Mouse (Mus musculus): ENCODE data around the gene Trim33. TPM values are rescaled to one million over a fixed set of nuclear protein-coding genes. Genes with fewer than 3 reads are reported as not detected.

The Trim33 gene
- polyA plus RNA-seq, 1 experiment from 2014 or later, result 41.1 TPM

- Histone ChIP-seq H3K4me1 (peaks cover 13% of the 10 kb centered on the region; the same call in 1 of the 2 replicates), H3K4me3 (no peak overlapping the region), H3K4me2 (replicated peaks) (no peak overlapping the region), H3K27me3 (replicated peaks) (no peaks in the 10 kb centered on the region), H3K36me3 (no peaks in the 10 kb centered on the region), H3K27ac (no peak overlapping the region), H3K9me3 (no peaks in the 10 kb centered on the region), H3K9ac (no peak overlapping the region)
- no peak for ATAC-seq (ENCODE audit: low FRiP score, low read depth)
- 88% methylated on average over 11 of the region's 11 CpGs for WGBS
These were observed 127.0 kb downstream of the Trim33 start for GRCm38 (mm10) chr3:103405871-103406765.

Other genes starting within 250 kb of the Trim33 start
- 125 and 126 TPM in 2 replicates for gene Nras, start 221.0 kb upstream of the Trim33 start, polyA plus RNA-seq (2016; fragmentation: Nextera tagmentation; extraction: Ambion mirVana)
- gene Ampd1, start 205.3 kb upstream of the Trim33 start, polyA plus RNA-seq (2016; fragmentation: Nextera tagmentation; extraction: Ambion mirVana), result 0.66 and 0.88 TPM in 2 replicates
- gene Dennd2c, start 176.7 kb upstream of the Trim33 start, polyA plus RNA-seq (2016; fragmentation: Nextera tagmentation; extraction: Ambion mirVana), result 3.0 and 3.1 TPM in 2 replicates
- gene Bcas2, start 107.6 kb upstream of the Trim33 start, polyA plus RNA-seq (2016; fragmentation: Nextera tagmentation; extraction: Ambion mirVana), result 215 and 218 TPM in 2 replicates